Mouse (Mus musculus): ENCODE results near the gene Minos1.

Minos1 gene

GRCm38 (mm10) chr4:139130701-139131549 is at the start of gene Minos1:
TSS of gene Minos1 (minus strand) at chr4:139131113.
- peak; percentile 97 for DNase-seq

DNA sequence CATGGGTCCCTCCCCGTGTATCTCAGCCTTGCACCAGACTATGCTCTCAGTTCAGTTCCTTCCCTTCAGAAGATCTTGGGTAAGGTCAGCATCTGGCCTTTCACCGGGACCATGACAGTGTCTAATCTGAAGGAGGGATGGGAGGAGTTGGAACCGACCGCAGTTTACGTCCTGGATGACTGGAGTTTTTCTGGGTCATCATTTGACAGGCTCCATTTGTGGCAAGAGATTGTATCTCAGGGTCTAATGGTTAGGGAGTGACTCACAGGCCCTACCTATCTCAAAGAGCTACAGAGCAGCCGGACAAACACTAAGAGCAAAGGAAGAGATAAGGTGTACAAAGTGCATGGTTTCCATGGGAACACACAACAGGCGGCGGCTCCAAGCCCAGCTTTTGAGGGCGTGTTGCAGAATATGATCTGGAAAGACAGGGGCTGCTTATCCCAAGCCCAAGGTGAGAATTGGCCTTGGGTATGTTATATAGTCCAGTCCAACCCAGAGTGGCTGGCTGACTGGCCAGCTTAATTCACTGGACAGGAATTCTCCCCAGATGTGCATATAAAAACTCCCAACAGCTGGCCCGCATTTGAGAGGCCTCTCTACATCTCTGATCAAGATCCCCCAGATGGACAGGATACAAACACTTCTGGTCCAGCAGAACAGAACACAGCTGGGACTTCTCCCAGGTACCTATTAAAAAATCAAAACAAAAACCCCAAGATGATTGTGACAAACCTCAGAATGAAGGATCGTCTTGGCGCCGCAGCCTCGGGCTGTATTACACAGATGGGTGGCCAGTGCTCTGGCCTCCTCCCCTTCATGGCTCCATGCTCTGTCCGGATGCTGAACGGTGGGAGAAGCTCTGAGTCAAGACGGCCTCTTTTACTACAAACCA is 49.1 kb upstream of the Minos1 start:
- no peak for DNase-seq

GRCm38 (mm10) chr4:139179218-139179617 is 48.3 kb upstream of the Minos1 start:
- DNase-seq = no peak

DNA sequence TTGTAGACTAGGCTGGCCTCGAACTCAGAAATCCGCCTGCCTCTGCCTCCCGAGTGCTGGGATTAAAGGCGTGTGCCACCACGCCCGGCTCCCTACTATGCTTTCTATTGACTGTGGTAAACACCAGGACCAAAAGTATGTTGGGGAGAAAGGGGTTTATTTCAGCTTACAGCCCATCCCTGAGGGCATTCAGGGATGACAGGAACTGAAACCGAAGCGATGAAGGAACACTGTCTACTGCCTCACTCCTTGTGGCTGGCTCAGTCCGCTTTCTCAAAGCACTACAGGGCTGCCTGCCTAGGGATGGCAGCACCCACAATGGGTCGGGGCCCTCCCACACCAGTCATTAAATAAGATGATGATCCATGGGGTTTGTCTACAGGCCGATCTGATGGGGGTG is 47.5 kb upstream of the Minos1 start:
- no peak for DNase-seq

DNA sequence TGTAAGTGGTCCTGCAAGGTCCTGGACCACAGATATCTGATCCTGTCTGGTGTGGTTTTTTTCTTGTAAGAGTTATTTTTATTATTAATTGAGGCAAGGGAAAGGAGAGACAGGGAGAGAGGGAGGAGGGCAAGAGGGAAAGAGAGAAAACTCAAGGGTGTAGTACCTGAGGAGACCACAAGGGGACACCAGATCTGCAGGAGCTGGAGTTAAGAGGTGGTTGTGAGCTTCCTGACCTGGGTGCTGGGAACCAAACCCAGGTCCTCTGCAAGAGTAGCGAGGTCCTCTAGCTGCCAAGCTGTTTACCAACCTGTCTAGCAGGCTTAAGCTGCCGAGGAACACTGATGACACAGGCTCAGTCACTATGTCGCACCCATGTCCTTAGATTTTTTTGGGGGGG is 47.0 kb upstream of the Minos1 start:
- DNase-seq = no peak

DNA sequence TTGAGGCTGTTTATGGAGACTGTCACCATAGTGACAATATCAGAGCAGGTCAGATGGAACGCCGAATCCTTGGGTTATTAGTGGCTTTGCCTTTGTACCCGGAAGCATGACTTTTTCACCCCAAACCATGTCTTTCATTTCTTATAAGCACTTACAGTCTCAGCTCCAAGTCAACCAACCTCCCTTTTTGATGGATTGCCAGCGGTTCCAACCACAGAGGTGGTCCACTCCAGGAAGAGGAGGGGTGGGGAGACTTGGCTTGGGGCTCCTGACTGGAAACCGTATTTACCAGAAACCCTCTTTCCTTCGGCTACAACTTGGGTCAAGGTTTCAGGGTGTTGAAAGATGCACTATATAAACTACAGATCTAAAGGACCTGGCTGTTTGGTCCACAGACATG is 45.1 kb upstream of the Minos1 start:
- no peak for DNase-seq

DNA sequence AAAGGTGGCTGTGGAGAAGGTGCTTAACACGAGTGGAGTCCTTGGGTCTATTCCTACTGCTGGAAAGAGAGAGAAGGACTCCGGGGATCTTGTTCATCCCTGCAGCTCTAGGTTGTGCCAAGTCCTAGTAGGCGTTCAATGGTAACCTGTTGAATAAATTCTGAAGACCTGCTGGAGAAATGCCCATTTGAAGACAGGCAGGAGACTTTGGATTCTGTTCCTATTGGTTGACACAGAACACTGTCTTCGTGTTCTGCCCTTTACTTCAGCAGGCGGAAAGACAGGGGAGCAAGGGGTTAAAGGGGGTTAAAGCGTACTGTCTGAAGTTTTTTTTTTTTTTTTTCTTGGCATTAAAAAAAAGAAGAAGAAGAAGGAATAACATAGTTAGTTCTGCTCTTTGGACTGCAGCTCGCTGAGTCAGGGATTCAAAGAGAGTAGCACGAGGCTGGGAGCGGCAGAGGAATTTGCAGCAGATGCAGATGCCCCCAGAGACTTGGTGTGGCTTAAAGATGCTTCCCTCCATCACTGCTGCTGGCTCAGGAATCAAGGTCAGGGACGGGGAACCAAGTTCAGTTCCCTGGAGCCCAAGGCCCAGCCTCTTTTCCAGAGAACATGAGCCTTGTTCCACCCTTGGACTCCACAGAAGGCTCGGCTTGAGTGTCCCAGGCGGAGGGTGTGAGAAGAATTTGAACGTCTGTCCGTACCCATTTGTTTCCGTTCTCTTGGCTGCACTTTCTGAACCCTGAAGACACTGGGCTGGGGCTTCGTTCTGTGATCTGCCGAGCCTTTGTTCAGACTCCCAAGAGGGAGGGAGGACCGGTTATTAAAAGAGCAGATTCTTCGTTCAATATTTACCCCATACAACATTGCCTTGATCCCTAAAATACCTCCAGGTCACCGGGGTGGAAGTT is 44.4 kb upstream of the Minos1 start:
- no peak for DNase-seq

DNA sequence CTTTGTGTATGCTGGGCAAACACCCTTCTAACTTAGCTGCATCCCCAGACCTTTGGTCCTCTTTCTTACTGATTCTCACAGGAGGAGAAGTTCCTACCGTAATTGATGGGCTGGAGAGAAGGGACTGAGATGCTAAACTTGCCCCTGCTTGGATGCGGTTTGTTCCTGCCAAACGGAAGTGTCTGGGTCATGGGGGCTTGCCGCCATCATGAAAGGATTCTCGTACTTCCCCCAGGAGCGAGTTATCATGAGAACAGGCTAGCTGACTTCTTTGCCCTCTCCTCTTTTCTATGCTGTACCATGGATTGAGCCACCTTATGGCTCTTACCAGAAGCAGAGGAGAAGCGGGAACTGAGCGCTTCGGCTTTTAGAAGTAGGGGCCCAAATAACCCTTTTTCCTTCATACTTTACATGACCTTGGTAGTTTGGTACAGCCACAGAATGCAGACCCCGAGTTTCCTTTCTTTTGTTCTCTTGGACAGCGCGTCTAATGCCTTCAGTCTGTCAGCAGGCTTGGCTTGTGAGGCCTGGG is 38.9 kb upstream of the Minos1 start:
- no peak for DNase-seq

DNA sequence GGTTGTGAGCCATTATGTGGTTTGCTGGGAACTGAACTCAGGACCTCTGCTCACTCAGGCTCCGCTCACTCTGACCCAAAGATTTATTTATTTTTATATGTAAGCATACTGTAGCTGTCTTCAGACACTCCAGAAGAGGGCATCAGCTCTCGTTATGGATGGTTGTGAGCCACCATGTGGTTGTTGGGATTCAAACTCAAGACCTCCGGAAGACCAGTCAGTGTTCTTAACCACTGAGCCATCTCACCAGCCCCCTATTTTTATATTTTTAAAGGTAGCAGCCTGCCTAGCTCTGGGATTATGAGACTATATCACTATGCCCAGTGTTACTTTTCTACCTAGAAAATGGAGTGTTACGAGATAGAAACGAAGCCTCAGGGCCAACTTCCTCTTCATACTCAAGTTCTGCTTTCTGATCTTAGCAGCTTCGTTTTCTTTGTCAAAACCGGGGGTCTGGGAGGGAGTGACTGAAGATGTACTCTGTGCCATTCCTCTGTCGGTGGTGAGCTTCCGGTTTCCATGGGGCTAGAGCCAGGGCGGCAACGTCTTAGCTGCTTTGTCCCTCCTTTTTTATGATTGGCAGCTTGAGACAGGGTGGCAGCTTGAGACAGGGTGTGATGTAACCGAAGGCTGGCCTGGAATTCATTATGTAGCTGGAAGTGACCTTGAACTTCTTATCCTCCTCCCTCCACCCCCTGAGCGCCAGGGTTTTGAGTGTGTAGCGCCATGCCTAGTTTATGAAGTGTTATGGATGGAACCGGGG is 38.3 kb upstream of the Minos1 start:
- no peak for DNase-seq

GRCm38 (mm10) chr4:139167107-139167506 is 36.2 kb upstream of the Minos1 start:
- no peak for DNase-seq

- DNase-seq = no peak
Measured at GRCm38 (mm10) chr4:139166244-139166643, 35.3 kb upstream of the Minos1 start.

GRCm38 (mm10) chr4:139165259-139165658 is 34.3 kb upstream of the Minos1 start:
- DNase-seq = no peak

DNA sequence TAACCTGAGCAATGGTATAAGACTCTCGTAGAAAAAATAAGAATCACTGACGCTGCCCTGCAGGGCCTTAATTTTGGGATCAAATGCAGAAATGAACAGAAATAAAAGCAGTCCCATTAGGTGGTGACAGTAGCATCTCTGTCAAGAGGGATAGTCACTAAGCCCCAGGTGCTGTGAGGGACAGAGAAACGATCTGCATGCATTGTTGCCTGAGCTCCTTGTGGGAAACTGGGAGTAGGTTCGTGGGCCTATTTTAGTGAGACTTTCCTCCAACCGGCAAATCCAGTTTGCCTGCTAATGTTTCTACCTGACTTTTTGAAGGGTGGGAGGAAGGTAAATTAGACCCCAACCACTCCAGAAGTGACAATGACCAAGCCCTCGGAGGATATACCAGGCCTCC is 33.2 kb upstream of the Minos1 start:
- no peak for DNase-seq

GRCm38 (mm10) chr4:139161076-139161475 is 30.2 kb upstream of the Minos1 start:
- DNase-seq = no peak

DNA sequence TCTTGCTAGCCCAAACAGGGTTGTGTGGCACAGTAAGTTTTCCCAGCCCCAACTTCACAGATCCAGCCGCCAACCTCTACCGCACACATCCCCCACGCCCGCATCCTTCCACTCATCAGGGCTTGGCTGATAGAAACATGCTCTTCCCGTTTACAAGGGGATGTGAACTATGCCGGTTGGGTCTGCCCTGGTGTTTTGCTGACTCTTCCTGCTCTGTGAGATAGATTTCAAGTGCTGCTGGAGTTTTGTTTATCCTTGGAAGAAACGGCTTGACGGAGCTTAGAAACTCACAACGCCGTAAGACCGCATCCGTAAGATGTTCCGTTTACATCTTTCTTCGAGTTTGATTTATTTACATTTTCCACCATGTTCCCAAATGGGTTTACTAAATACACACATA is 27.4 kb upstream of the Minos1 start:
- DNase-seq = no peak

GRCm38 (mm10) chr4:139156538-139156937 is 25.6 kb upstream of the Minos1 start:
- no peak for DNase-seq

- DNase-seq = no peak
Measured at GRCm38 (mm10) chr4:139154576-139155307, 23.8 kb upstream of the Minos1 start.

- no peak for DNase-seq
Measured at GRCm38 (mm10) chr4:139151370-139151769, 20.5 kb upstream of the Minos1 start.

GRCm38 (mm10) chr4:139146760-139147159 is 15.8 kb upstream of the Minos1 start:
- DNase-seq = no peak

- peak; percentile 15 for DNase-seq
Measured at GRCm38 (mm10) chr4:139145156-139145555, 14.2 kb upstream of the Minos1 start.

GRCm38 (mm10) chr4:139144577-139144976 is 13.7 kb upstream of the Minos1 start:
- DNase-seq = no peak

All from right cerebral cortex, postnatal 4 days (tissue).